Mouse (Mus musculus) ES-E14 (cell line): ENCODE measurements around the gene Gnai2. TPM values are rescaled to one million over a fixed set of nuclear protein-coding genes. Genes with fewer than 3 reads are reported as not detected.

Experiments used
- DNase-seq: peaks from one replicate; pipeline ENCODE4 v3.0.0-alpha.2; 2013; ENCODE audit warnings: low read depth, low spot score
- H3K27ac ChIP-seq: 2 replicates; pipeline ENCODE4 v1.5.1; 2012; ENCODE audit warnings: low read depth, mild to moderate bottlenecking, low read length, moderate library complexity, mixed read lengths; ENCODE audit not compliant: poor library complexity, insufficient read depth, severe bottlenecking
- H3K36me3 ChIP-seq: 2 replicates; pipeline ENCODE4 v1.6.1; 2012; ENCODE audit warnings: mild to moderate bottlenecking, low read length, moderate library complexity, mixed read lengths; ENCODE audit not compliant: control insufficient read depth, poor library complexity, insufficient read depth, severe bottlenecking
- H3K4me1 ChIP-seq, 2 experiments: fragments of 150-350 bp in 1 of 2; sonication (generic) in 1 of 2; 2 replicates each; pipeline ENCODE4 v1.6.1; 2012; ENCODE audit warnings: low read length in 2 of 2, mild to moderate bottlenecking in 1 of 2, mixed read lengths in 1 of 2; ENCODE audit not compliant: control insufficient read depth in 2 of 2, insufficient read depth in 2 of 2, poor library complexity in 1 of 2
- H3K4me3 ChIP-seq, 2 experiments: fragments of 150-350 bp in 1 of 2; sonication (generic) in 1 of 2; 2 replicates each; pipeline ENCODE4 v1.5.1; 2012; ENCODE audit warnings: low read length in 2 of 2, low read depth in 1 of 2, mild to moderate bottlenecking in 1 of 2, mixed read lengths in 1 of 2; ENCODE audit not compliant: insufficient read depth in 1 of 2, poor library complexity in 1 of 2, severe bottlenecking in 1 of 2
- H3K9ac ChIP-seq: 2 replicates; pipeline ENCODE4 v1.6.1; 2012; ENCODE audit warnings: low read depth, mild to moderate bottlenecking, low read length, mixed read lengths; ENCODE audit not compliant: poor library complexity, insufficient read depth, severe bottlenecking
- H3K9me3 ChIP-seq: fragments of 150-350 bp; sonication (generic); 2 replicates; pipeline ENCODE4 v1.6.1; 2012; ENCODE audit warnings: low read depth, mild to moderate bottlenecking, low read length; ENCODE audit not compliant: control insufficient read depth, insufficient read depth
- CHD2 ChIP-seq: IDR thresholded peaks from 2 replicates; pipeline ENCODE4 v1.6.1; 2014; ENCODE audit warnings: mild to moderate bottlenecking, low read depth, low read length, inconsistent platforms
- HCFC1 ChIP-seq: IDR thresholded peaks from 2 replicates; pipeline ENCODE4 v1.6.1; 2012; ENCODE audit warnings: low read length, inconsistent platforms, borderline replicate concordance; ENCODE audit not compliant: insufficient read depth
- MAFK ChIP-seq: IDR thresholded peaks from 2 replicates; pipeline ENCODE4 v1.6.1; 2014; ENCODE audit warnings: mild to moderate bottlenecking, low read depth, low read length, inconsistent platforms; ENCODE audit not compliant: insufficient read depth
- ZC3H11A ChIP-seq: IDR thresholded peaks from 2 replicates; pipeline ENCODE4 v1.6.1; 2012; ENCODE audit warnings: low read depth, mild to moderate bottlenecking, inconsistent platforms, low read length, borderline replicate concordance
- ZNF384 ChIP-seq: IDR thresholded peaks from 2 replicates; pipeline ENCODE4 v1.6.1; 2012; ENCODE audit warnings: low read depth, low read length, inconsistent platforms
- in situ Hi-C, 2 experiments: fragments of 600-800 bp; cut with MboI; formaldehyde crosslinking; loops; one replicate each; pipeline ENCODE4 v1.15.1; 2025; ENCODE audit warnings: low sequenced_read_pairs in 2 of 2, inconsistent platforms in 1 of 2; ENCODE audit not compliant: unreplicated experiment in 2 of 2
- total RNA-seq: library from RNA; depleted of rRNA; stranded (reverse); fragments of 300-350 nt; gene quantifications from 2 replicates; pipeline ENCODE4 v1.2.3, GENCODE M21; 2012

The Gnai2 gene
- total RNA-seq, 1 experiment, result 178 TPM

DNA sequence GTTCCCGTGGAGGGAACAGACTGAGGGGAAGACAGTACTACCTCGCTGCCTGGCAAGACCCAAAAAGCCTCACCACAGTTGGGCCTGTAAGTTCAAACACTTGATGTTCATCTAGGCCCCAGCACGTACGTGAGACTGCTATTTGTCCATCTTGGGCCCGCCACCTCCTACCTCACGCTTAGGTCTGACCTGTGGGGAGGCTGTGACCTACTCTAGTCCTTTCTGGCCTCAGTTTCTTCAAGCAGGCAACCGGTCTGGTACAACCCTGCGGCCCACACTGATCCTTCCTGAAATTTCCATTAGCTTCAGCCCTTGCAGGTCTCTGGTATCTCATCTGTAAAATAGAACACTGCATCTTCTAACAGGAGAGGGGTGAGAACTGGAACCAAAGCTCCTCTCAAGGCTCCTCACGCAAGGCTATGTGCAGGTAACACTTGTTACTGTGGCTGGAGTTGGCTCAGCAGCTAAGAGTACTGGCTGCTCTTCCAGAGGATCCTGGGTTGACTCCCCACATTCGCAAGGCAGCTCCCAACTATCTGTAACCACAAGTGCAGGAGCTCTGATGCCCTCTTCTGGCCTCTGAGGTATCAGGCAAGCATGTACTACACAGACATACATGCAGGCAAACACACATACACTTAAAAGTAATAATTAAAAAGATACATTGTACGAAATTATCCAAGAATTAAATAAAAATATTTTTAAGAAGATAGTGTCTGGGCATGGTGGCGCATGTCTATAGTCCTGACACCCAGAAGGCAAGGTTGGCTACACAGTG lies 9.6 kb downstream of the Gnai2 start:
- H3K4me3 ChIP-seq, result no peak overlapping the region
- in situ Hi-C loops, result no loop called here
- H3K36me3 ChIP-seq, result peaks cover 6% of the 10 kb centered on the region; the same call in 1 of the 2 replicates
- no peak for DNase-seq
- TF ChIP-seq ZC3H11A (no peak), CHD2 (no peak), HCFC1 (no peak), ZNF384 (no peak), MAFK (no peak)
- H3K4me1 ChIP-seq, result peaks cover 15 to 48% of the 10 kb centered on the region in 2 experiments; a peak in 3 of 4 replicates
- H3K27ac ChIP-seq, result no peak overlapping the region; the same call in 1 of the 2 replicates
- H3K9me3 ChIP-seq, result no peaks in the 10 kb centered on the region
- H3K9ac ChIP-seq, result no peak overlapping the region

DNA sequence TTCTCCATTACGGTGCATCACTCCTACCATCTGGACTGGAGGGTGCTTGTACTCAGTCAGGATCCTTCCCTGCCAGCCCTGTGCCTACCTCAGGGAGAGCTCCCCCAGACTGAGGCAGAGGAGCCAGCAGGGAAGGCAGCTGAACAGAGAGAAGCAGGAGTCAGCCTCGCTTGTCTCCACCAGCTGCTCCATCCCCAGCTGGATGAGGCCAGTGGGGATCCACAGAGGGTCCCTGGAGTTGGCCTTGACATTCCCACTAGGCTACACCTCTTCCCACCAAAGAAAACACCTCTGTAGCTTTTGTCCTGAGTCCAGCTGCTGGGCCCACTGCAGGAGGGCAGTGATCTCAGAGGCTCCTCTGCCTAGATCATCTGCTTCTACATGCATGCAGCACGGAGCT lies 10.2 kb downstream of the Gnai2 start:
- Histone ChIP-seq H3K4me1 (peaks cover 15 to 44% of the 10 kb centered on the region in 2 experiments; a peak in 3 of 4 replicates), H3K4me3 (no peak overlapping the region), H3K9me3 (no peaks in the 10 kb centered on the region), H3K27ac (no peak overlapping the region), H3K36me3 (peaks cover 8% of the 10 kb centered on the region; the same call in 1 of the 2 replicates), H3K9ac (no peak overlapping the region)
- no peak for DNase-seq
- in situ Hi-C loops, result no loop called here
- TF ChIP-seq ZC3H11A, result no peak
- TF ChIP-seq CHD2, result no peak
- TF ChIP-seq ZNF384, result no peak
- no peak for TF ChIP-seq HCFC1
- no peak for TF ChIP-seq MAFK

DNA sequence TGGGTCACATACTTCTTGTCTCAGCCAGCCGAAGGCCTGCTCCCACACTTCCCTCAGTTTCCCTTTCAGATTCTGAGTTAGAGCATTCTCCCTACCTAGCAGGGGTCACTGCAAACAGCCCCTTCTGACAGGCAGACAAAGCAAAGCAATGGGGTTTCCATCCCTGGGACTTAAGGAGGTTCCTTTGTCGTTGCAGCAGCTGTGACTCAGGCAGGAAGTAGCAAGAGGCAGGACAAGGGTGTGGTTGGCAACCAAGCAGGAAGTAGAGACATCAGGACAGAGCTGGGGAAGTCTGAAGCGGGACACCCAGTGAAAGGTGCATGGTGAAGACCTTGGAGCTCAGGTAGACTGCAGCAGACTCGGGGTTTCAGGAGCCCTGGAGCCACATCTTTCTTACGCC lies 10.6 kb downstream of the Gnai2 start:
- H3K9me3 ChIP-seq, result no peaks in the 10 kb centered on the region
- peaks cover 12% of the 10 kb centered on the region for H3K36me3 ChIP-seq
- H3K27ac ChIP-seq, result no peak overlapping the region
- H3K4me3 ChIP-seq, result no peak overlapping the region
- H3K4me1 ChIP-seq, result peaks cover 15 to 43% of the 10 kb centered on the region in 2 experiments; a peak in 3 of 4 replicates
- DNase-seq, result no peak
- no peak overlapping the region for H3K9ac ChIP-seq
- TF ChIP-seq ZNF384 (no peak), ZC3H11A (no peak), MAFK (no peak), CHD2 (no peak), HCFC1 (no peak)
- in situ Hi-C loops, result no loop called here

DNA sequence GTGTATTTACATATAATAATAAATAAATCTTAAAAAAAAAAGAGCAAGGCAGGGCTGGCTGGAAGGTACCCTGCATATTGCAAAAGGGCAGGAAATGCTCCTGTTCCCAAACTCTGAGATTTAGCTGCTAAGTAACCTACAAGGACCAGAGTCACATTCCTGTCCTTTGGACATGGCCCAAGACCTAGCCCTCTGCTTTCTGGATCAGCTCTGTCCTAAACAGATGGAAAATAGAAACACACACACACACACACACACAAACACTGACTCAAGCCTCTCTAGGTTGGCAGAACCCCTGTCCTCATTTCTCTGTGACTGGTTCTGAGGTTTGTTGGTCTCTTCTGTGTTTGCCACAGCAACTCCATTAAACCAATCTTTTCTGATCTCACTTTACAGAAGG lies 14.2 kb downstream of the Gnai2 start:
- no peak overlapping the region for H3K27ac ChIP-seq
- in situ Hi-C loops, result no loop called here
- no peak overlapping the region for H3K4me3 ChIP-seq
- TF ChIP-seq MAFK, result no peak
- no peak for TF ChIP-seq ZC3H11A
- no peak for TF ChIP-seq CHD2
- TF ChIP-seq ZNF384, result no peak
- TF ChIP-seq HCFC1, result no peak
- H3K36me3 ChIP-seq, result peaks cover 40% of the 10 kb centered on the region
- DNase-seq, result no peak
- peaks cover 3 to 18% of the 10 kb centered on the region in 2 experiments; a peak in 3 of 4 replicates for H3K4me1 ChIP-seq
- H3K9me3 ChIP-seq, result no peaks in the 10 kb centered on the region
- no peak overlapping the region for H3K9ac ChIP-seq
